Mouse (Mus musculus) lung, postnatal 14 days (tissue): ENCODE results near the gene Ppm1l.
A peak's percentile ranks its signal among the peaks of the same experiment; 100 is the strongest.

Experiments used
- DNase-seq: peaks from one replicate; pipeline ENCODE4 v3.0.0; 2021

Ppm1l gene

DNA sequence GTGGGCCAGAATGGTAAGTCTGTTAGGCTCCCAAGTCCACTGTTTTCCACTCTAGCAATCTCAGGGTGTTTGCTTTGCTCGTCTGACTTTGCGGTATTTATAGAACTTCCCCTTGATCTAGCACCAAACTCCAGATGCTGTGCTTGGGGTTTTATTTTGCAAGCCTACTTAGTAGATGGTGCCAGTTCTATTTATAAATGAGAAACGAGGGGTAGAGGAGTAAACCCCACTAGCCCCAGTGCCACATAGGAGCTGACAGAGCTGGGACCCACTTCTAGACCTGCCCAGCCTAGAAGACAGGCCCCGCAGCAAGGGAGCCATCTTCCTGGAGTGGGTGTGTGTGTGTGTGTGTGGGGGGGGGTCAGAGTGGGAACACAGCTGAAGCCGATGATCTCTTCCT is 130.3 kb downstream of the Ppm1l start:
- no peak for DNase-seq

DNA sequence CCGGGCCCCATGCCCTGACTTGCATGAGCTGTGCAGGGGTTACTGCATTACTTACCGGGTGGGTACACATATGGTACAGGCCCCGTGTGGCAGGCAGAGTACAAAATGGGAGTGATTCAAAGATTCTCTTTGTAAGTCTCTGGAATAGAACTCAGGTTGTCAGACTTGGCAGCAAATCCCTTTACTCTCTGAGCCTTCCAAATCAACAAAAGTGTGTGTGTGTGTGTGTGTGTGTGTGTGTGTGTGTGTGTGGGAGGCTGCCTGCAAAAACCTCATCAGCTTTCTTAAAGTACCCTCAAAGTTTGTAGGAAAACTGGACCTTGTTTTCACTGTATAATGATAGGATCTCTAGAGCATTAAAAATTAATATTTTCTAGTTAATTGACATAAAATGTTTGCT is 132.4 kb downstream of the Ppm1l start:
- no peak for DNase-seq

DNA sequence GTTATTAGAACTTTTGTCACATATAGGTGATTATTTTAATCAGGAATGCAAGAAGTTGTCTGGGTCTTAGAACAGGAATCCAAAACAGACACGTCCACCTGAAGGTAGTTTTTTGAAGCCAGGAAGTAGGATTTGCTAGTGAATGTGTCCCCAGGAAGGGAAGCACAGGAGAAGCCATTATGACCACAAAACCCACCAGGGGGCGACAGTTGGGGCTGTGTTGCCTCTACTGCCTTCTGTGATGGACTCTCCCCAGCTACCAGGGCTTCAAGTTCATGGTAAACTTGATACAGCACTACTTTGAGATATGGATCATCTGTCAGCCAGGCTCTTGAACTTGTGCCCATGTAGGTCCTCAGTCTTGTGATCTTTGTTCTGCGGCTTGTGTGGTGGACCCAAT is 137.7 kb downstream of the Ppm1l start:
- peak; percentile 5 for DNase-seq

DNA sequence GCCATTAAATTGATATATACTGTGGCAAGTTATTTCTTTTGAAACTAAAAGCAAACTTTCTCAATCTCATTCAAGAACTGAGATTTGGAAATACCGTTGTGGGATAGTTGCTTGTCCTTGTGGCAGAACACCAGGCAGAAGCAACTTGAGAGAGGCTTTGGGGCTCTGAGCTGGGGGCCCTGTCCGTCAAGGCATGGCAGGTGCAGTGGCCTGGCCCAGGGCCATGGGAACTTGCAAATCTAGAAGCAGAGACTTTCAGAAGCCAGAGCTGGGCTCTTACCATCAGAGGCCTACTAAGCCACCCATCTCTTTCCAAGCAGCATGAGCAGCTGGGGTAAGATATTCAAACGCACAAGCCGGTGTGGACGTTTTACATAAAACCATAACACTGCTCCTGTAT is 139.4 kb downstream of the Ppm1l start:
- no peak for DNase-seq

DNA sequence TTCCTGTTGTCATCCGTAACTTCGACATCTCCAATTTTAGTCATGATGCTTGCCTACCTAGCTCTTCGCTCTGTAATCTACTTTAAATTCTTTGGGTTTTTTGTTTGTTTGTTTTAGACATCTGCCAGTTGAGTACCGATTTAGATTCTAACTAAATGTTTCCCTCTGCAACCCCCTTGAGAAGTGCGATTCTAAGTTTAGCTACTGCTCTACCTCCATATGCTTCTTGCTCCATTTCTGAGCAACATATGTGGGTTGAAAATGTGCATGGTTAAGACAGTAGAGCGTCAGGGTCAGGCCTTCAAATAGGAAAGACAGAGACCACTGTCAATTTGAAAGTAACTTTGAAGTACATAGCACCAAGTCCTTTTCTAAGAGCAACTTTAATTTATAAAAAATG is 142.1 kb downstream of the Ppm1l start:
- no peak for DNase-seq

DNA sequence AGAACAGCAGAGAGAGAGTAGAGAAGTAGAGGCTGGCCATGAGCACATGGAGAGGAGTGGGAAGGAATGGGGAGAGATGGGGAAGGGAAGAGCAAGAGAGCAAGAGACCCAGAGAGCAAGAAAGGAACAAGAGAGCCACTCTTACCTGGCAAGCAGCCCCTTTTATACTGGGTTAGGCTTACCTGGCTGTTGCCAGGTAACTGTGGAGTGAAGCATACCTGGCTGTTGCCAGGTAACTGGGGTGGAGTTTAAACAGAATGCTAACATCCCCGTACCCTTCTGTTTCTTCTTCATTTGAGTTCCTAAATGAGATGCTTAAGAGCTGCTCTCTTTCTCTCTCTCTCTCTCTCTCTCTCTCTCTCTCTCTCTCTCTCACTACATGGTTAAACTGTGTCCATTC is 145.3 kb downstream of the Ppm1l start:
- DNase-seq: no peak

DNA sequence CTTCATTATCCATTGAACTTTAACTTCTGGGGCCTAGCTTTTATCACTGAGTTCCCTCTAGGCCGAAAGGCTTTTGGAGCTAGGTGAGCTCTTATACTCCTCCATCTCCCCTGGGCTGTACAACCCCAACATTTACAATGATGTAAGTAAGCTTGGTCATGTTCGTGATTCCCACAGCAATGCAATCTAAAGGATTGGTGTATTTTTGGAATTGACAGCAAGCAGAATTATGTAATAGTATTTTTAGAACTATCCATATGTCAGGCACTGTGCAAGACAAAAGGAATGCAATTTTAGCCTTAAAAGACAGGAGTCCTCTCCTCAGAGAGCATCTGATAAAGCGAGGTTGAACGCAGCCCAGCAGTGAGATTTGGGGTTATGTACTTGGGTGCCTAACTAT is 149.1 kb downstream of the Ppm1l start:
- no peak for DNase-seq

DNA sequence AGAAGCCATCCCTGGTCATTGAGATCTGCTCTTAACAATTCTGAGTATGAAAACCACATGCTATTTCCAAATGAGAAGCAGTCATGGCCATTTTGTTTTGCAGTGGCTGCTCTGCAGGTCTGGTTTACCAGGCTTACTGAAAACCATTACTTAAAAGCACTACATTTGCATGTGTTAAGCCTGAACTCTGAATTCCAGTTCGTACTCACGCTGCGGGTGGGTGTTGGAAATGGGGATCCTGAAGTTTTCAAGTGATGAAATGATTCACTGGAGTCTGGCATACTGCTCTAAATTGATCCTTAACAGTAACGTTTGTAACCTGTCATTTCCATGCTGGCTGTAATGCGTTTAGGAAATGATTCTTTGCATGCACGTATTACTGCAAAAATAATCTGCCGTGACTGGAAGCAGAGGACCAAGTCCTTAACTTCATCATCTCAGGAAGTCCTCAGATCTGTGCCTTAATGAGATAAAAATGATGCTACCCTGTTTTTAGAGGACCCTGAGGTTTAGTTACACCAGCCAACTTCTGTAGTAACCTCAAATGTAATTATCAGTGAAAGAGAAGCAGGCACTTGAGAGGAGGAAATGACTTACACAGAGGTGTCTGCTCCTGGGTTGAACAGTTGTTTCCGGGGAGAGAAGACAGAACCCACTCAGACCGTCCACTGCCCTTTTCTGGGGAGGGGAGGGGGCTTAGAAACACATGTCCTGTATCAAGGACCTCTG is 151.8 kb downstream of the Ppm1l start:
- no peak for DNase-seq

DNA sequence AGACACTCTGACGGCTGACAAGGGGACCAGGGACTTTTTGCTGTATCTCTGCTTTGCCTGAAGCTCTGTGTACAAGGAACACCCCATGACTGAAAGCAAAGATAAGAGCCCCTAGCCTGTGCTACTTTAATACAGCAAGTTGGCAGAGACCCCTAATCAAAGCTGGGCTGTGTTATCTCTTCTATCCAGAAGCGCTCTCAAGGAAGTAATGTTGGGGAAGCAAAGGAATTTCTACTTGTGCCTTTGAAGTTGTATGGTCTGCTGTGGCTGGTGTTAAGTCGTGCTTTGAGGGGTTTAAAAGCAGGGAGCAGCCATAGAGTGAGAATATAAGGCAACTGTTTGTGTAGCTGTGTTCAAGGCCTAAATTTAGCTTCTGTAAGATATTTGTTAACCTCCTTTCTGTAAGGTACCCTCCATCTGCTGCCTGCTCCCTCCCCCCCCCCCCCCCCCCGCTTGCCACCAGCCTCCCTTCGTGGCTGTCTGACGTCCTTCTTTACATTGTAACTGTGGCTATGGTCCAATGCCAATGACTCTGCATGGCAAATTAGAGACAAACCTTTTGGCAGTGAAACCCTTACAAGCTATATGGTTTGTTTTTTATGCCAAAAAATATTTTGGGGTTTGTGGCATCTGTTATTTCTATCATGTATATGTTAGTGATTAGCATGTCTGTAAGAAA is 152.9 kb downstream of the Ppm1l start:
- no peak for DNase-seq

DNA sequence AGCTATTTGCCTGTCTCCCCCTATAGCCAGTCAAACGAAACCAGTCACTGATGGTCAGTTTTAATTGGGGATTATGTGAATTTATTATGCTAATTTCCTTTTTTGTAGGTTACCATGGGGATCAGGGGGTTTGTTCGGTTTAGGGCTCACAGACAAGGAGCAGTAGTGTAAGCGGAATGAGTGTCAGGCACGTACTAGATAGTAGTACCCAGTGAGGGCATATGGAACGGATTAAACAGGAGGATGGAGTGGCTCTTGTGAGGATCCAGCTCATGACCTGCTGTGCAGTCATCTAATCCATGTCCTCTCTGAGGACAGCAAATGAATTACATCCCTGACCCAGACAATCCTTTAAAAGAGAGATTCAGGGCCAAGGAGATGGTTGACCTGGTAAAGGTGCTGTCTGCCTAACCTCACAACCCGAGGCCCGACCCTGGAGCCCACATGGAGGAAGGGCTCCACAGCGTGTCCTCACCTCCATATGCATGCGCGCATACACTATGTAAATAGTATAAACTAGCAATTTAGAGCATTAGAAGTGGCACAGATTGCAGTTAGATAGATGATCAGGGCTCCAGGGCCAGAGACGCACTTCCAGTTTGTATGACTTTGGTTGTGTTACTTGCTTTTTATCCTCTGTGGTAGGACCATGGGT is 153.6 kb downstream of the Ppm1l start:
- DNase-seq: no peak

DNA sequence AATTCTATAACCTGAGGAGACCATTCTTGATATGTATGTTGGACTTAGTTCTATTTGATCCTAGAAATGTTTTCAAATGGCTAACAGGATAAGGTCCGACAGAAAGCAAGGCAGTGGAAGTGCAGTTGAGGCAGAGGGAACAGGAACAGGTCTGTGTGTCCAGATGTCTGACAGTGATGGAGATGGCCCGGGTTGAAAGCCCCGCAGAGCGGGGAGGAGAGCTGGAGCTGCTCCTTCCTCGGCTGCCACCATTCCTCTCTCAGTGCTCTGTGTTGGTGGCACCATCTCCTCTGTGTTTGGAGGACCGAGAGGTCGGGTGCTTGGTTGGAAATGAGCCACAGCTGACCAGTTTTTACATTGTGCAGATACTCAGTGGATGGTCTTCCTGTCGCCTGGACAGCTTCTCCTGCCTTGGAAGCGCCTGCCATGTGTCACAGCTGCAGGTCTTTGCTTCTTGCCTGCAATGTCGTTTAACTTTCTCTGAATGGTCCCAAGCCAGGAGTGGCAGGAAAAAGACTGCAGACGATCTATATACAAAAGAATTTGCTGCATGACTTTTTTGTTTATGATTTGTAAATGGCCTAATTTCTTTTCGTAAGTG is 159.3 kb downstream of the Ppm1l start:
- DNase-seq: no peak

DNA sequence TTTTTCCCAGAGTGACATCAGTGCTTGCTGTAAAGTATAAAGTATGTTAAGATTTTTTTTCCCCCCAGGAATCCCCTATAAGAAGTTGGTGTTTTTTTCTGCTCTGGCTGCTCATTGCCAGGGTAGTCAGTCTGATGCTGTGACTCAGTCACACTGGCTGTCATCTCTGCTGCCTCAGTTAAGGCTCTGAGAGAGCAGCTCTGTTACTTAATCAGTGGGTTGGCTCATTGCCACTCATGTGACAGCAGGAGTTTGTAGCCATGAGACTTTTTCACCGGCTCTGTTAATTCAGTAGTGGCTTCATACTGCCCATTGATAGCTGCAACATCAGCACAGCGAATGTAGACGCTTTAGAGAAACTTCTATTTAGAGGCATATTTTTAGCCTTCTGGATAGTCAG is 163.3 kb downstream of the Ppm1l start:
- DNase-seq: peak; percentile 35

DNA sequence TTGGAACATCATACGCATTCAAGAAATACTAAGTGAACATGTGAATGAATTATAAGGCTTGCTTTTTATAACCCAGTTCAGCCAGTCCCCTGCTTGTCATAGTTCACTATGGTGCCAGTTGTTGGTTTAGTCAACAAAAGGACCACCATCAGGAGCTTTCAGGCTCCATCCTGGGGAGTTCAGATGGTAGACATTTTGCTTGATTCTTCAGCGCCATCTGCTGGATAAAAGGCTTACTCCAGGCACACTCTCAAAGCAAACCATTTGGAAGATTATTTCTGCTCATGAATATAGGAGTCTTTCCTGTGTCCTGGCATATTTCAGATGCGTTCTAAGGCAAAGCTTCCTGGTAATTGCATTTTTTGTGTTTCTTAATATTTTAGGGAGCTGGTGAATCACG is 165.2 kb downstream of the Ppm1l start:
- DNase-seq: peak; percentile 76

DNA sequence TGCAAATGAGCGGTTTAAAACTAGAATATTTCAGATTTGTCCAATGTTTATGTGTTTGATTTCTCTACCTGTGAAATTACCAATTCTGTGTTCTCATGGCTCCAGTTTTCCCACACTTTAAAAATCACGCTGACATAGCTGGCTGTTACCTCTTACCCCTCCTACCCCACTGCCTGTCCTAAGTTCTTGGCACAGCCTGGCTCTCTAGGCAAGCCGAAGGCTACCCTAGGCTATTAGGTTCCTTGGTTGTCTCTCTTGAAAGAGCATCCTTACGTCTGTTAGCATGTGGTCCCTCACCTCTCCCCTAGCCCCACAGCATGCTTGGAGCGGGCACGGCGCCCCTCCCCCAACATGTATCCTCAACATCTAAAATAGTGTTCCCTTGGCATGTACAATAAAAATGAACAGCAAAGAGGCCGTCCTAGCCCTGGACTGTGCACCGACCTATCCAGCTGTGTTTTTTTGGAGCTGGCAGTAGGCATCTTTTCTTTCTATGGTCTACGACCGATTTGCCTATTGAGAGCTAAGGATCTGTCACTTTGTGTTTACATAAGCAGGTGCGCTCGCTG is 167.4 kb downstream of the Ppm1l start:
- no peak for DNase-seq

DNA sequence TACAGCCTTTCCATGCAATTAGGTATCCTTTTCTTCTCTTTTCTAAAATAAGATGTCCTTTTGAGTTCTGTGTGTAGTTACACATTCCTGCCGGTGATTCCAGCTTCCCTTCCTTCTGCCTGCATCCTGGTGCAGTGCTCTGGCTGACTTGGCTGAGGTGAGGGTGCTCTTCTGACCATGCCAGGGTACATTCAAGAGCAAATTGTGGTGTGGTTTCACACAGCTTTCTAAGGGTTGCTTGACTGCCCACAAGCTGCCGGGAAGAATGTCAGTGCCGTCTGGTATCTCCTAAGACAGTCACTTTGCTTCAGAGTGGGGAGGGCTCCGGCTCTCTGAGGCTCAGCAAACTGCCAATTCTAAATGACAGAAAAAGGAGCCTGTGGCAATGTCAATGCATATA is 167.9 kb downstream of the Ppm1l start:
- no peak for DNase-seq

DNA sequence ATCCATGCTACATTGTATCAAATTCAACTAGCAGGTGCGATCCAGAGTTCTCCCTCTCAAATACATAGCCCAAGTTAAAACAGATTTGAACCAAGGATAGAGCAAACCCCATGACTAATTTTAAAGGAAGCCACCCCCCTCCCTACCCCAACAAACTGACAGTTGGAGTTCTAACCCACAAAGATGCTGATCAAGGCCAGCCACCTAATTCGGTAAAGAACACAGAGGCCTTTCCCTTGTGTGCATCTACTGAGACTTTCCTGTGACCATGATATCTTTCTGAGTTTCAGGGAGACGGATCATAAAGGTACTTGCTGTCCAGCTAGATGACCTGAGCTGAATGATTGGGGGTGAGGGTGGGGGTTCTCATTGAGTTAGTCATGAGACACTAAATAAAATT is 168.7 kb downstream of the Ppm1l start:
- DNase-seq: no peak

DNA sequence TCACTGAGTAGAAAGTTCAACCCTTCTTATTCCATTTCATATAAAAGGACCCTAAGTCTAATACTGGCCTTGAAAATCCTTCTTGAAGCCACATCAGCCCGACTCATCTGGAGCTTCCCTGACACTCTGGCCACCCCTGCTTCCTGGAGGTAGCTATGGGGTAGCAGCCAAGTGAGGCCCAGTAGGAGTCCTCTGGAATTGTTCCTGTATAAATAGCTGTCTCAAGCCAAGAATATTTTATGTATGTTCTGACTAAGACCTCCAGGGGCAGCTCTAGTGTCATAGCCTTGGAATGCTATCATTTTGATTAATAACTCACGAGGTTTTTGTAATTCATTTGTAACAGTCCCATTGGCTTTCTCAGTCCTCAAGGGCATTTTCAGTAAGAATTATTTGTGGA is 169.1 kb downstream of the Ppm1l start:
- no peak for DNase-seq

DNA sequence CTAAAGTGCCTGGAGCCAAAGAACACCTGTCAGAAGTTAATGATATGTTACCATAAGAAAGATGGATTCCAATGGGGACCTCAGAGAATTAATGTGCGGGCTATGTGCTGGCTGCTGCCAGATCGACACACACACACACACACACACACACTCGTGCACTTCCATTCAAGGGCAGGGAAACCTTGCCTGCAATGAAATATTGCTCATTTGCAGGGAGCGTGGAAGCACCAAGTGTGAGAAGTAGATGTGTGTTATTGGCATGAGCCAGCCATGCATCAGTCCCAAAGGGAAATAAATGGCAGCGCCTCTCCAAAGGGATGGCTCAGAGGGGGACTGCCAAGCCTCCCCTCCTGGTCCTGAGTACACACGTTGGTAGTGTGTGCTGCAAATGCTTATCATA is 170.8 kb downstream of the Ppm1l start:
- no peak for DNase-seq

DNA sequence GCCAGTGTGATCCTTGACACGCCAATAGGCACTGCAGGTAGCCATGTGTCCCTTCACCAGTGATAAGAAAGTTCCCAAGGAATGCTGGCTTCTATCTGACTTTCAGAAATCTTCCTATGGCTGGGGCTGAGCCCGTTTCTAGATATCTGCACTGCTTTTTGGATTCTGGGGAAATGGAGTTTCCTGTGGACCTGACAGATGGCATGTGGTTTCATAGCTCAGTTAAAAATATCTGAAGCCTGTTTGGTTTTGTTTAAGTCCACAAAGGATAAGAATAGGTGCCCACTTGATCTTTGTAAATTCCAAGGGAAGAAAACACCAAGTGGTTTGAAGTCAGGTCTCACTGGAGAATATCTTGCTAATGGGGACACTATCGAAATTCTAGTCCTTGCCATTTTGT is 173.0 kb downstream of the Ppm1l start:
- no peak for DNase-seq

DNA sequence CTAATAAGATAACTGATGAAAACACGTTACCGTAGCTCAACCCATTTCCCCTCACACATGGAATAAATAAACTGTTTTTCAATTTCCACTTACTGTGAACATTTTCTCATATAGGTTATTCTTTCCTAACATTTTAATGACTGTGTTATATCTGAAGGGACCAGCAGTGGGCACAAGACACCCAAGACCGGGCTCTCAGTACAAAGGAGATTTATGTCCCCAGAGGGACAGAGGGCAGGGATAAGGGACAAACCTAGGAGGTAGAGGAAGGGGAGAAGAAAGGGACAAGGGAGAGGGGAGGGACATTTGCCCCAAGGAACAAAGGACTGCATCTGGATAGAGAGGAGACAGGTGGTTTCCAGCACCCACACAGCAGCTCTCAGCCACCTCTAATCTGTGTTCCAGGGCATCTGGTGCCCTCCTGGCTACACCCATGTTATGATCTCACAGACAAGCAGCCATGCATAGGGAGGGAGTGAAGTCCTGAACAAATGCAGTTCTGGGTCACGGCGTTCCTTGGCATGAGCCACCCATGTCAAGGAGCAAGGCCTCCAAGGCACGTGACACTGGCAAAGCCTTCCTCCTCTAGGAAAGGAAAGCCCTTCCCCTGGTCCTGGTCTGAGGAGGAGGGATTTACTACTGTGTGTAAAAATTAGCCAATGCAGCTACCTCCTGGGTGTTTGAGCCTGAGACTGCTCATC is 174.5 kb downstream of the Ppm1l start:
- no peak for DNase-seq

DNA sequence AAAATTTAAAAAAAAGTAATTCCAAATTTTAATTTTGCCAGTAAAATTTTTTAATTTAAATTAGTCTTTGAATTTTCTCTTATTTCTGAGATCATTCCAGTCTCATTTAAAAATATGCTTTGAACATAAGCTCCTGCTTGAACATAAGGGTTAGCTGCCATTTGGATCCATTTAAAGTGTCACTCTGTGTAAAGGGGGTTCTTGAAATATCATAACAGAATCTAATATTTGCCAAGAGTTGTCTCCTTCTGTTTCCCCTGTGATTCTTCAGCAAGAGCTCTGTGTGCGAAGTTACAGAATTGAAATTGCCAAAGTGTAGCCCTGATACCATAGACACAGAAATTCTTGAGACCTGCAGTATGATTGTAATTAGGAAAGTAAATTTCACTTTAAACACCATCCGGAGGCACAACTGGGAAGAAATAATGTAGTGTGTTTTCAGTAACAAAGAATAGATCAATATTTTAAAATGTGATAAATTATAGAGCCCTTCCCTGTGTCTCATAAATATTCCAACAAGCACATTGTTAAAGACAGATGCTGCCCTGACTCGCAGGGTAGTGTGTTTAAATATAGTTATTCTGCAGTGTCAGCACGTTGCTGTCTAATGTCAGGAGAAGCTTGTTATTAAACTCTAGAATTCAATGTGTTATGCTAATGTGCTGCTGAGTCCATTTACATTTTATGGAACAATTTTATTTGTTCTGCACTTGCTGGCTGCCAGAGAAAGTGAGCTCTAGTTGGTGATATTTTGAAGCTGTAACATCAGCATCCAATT is 177.8 kb downstream of the Ppm1l start:
- DNase-seq: no peak

DNA sequence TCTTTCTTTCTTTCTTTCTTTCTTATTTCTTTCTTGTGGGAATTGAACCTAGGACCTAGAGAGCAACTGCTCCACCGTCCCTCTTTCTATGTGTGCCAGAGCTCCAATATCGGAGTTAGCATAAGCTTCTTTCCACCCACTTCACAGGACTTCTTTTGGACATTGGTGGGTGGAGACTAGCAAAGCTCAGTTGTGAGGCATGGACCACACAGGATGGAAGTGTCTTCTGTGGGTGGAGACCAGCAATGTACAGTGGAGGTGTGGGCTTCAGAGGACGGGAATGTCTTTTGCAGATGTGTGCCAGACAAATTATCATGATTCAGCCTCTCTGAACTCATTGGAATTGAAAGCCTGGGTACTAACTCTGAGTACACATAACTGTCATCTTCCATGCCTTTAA is 180.5 kb downstream of the Ppm1l start:
- DNase-seq: no peak
